Mouse (Mus musculus) liver, adult 2 months (tissue): Measurements from ENCODE around the gene Snrpa1. TPM values are rescaled to one million over a fixed set of nuclear protein-coding genes. Genes with fewer than 3 reads are reported as not detected.

ENCODE experiments used
- DNase-seq: peaks from one replicate; pipeline ENCODE4 v3.0.0-alpha.2; 2011; ENCODE audit warnings: low read depth, low spot score; ENCODE audit errors: extremely low read depth
- H3K27ac ChIP-seq: fragments of 200-500 bp; replicated peaks from 2 replicates; pipeline ENCODE4 v1.5.1; 2012; ENCODE audit warnings: low read depth, mild to moderate bottlenecking, control low read depth, inconsistent platforms, low read length; ENCODE audit not compliant: insufficient read depth
- H3K27me3 ChIP-seq: fragments of 200-500 bp; 2 replicates; pipeline ENCODE4 v1.6.1; 2012; ENCODE audit warnings: mild to moderate bottlenecking, moderate library complexity, low read length, inconsistent platforms; ENCODE audit not compliant: control insufficient read depth, insufficient read depth
- H3K36me3 ChIP-seq: fragments of 200-500 bp; 2 replicates; pipeline ENCODE4 v1.6.1; 2012; ENCODE audit warnings: low read length, inconsistent platforms; ENCODE audit not compliant: control insufficient read depth, insufficient read depth
- H3K4me1 ChIP-seq: fragments of 200-500 bp; 2 replicates; pipeline ENCODE4 v1.6.1; 2011; ENCODE audit warnings: low read length; ENCODE audit not compliant: control insufficient read depth, insufficient read depth
- H3K4me3 ChIP-seq: fragments of 200-500 bp; 2 replicates; pipeline ENCODE4 v1.5.1; 2011; ENCODE audit warnings: low read depth, mild to moderate bottlenecking, control low read depth, low read length, moderate library complexity; ENCODE audit not compliant: insufficient read depth
- H3K79me2 ChIP-seq: fragments of 200-500 bp; 2 replicates; pipeline ENCODE4 v1.6.1; 2012; ENCODE audit warnings: inconsistent platforms, mild to moderate bottlenecking, low read length, moderate library complexity; ENCODE audit not compliant: control insufficient read depth, insufficient read depth
- H3K9ac ChIP-seq: fragments of 200-500 bp; 2 replicates; pipeline ENCODE4 v1.6.1; 2012; ENCODE audit warnings: low read depth, mild to moderate bottlenecking, control low read depth, inconsistent platforms, low read length
- CTCF ChIP-seq: fragments of 200-500 bp; IDR thresholded peaks from 2 replicates; pipeline ENCODE4 v1.5.1; 2011; ENCODE audit warnings: low read depth, low read length, control low read depth
- POLR2A ChIP-seq: fragments of 200-500 bp; IDR thresholded peaks from 2 replicates; pipeline ENCODE4 v1.6.1; 2011; ENCODE audit warnings: low read length, control low read depth; ENCODE audit not compliant: insufficient read depth; ENCODE audit errors: extremely low read depth
- WGBS: fragments of 180-500 bp; shearing (Covaris S2); methylation state at CpG from one replicate; pipeline ENCODE4 v1.1.7; 2018; 5-methylcytosine and 5-hydroxymethylcytosine counted together
- polyA plus RNA-seq: library from polyadenylated mRNA; depleted of rRNA; stranded (reverse); fragments of >200 nt; gene quantifications from 2 replicates; pipeline ENCODE4 v1.2.3, GENCODE M21; 2012
- total RNA-seq: library from RNA; depleted of rRNA; stranded (reverse); fragments of >200 nt; gene quantifications from 2 replicates; pipeline ENCODE4 v1.2.3, GENCODE M21; 2014

Snrpa1 gene
- total and polyA plus RNA-seq, 2 experiments = 9.8 to 18.9 TPM

DNA sequence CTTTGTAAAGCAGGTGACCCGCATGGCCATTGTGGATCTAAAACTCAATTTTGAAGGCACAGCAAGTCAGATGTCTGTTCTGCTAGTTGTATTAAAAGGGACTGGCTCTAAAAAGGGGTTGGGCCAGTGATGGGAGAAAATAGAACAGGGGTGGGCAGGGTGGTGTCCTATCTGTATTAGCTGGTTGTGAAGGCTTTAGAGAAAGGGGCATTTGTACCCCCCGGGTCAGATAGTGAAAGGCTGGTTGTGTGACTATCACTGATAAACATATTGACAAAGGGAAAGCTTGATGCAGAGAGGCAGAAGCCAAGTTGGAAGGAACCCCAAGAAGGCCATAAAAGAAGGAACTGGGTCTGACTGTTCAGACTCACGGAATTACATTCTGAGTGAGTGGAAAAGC is 54.8 kb downstream of the Snrpa1 start:
- 88% methylated on average over 3 of the region's 3 CpGs for WGBS
- peaks cover 2% of the 10 kb centered on the region for H3K4me1 ChIP-seq

DNA sequence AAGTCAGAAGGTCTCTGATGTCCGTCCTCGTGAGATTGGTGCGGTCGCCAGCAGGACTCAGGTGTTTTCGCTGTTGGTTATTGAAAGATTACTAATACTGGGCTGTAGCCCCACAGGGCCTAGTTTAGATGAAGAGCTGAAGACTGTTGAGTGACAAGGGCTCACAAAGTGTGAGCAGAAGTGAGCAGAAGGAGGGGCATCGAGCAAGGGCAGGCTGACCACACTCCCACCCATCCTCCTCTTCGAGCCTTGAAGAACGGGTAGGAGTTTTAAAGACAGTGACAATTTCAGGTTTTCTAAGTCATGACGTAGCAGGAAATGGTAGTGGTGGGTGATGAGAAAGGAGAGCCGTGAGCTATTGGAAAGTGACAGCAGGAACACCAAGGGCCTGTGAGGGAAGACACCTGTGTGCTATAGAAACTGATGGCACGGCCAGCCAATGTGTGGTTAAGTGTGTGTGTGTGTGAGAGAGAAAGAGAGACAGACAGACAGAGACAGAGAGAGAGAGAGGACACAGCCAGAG is 57.1 kb downstream of the Snrpa1 start:
- peaks cover 9% of the 10 kb centered on the region; the same call in 1 of the 2 replicates for H3K79me2 ChIP-seq
- H3K9ac ChIP-seq = no peak overlapping the region
- H3K4me3 ChIP-seq = no peak overlapping the region
- TF ChIP-seq POLR2A = no peak
- no peak for TF ChIP-seq CTCF
- H3K4me1 ChIP-seq = no peaks in the 10 kb centered on the region; the same call in none of the 2 replicates
- H3K36me3 ChIP-seq = no peaks in the 10 kb centered on the region
- 90% methylated on average over 11 of the region's 11 CpGs for WGBS
- no peak for DNase-seq
- no peak overlapping the region for H3K27ac ChIP-seq
- no peaks in the 10 kb centered on the region for H3K27me3 ChIP-seq

More for the DNA sequence above, 54.8 kb downstream of the Snrpa1 start:
- Histone ChIP-seq H3K27ac (no peak overlapping the region), H3K9ac (no peak overlapping the region), H3K36me3 (no peaks in the 10 kb centered on the region), H3K27me3 (0 out of 2 replicates have a peak, but pooled peaks cover 4% of the 10 kb centered on the region), H3K79me2 (peaks cover 14% of the 10 kb centered on the region; the same call in 1 of the 2 replicates), H3K4me3 (no peak overlapping the region)
- TF ChIP-seq POLR2A (no peak), CTCF (no peak)
- DNase-seq = no peak

DNA sequence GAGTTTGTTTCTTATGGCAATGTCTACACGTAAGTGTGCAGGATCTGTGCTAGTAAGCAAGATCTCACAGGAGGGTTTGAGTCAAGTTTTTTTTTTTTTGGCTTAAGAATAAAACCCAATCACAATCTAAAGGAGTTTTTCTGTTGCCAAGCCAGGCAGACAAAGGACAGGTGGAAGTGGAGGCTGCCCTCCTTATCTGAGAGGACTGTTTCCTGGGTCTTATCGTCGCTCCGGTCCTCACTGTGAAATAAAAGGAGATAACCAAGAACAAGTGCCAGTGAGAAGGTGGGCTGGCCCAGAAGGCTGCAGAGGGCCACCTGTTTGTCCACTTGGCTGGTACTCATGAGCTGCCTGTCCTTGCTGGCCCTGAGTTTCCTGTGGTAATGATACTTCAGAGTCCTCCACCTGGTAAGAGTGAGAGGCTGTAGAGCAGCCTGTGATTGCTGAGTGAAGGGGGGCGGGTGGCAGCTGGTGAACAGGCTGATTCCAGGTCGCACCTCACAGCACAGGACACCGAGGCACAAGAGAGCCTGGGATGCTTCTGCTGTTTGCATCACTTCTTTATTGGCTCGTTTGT is 58.2 kb downstream of the Snrpa1 start:
- no peaks in the 10 kb centered on the region; the same call in 1 of the 2 replicates for H3K4me1 ChIP-seq

DNA sequence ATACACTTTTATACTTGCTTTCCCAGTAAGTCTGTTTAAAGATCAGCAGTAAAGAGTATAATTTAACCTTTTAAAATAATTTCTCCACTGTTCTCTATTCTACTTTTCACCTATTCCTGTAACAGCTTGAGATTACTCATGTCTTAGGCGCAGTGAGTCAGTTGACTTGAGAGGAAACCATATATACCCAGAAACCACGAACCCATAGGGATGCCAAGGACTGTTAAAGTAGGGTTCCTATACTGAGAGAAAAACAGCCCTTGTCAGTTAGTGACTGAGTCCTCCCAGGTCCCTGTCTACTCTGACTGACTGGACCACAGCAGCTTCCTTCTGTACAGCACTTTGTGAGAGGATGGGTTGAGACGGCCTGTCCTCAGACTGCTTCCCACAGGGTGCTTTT is 59.2 kb downstream of the Snrpa1 start:
- no peaks in the 10 kb centered on the region; the same call in 1 of the 2 replicates for H3K4me1 ChIP-seq
- no peak for DNase-seq
- H3K4me3 ChIP-seq = no peak overlapping the region
- WGBS = 87% methylated on average over 3 of the region's 3 CpGs
- H3K9ac ChIP-seq = no peak overlapping the region
- H3K27me3 ChIP-seq = no peaks in the 10 kb centered on the region
- H3K79me2 ChIP-seq = peaks cover 9% of the 10 kb centered on the region; the same call in 1 of the 2 replicates
- H3K36me3 ChIP-seq = no peaks in the 10 kb centered on the region
- TF ChIP-seq POLR2A = no peak
- no peak for TF ChIP-seq CTCF
- H3K27ac ChIP-seq = no peak overlapping the region

More for the DNA sequence above, 58.2 kb downstream of the Snrpa1 start:
- Histone ChIP-seq H3K27ac (no peak overlapping the region), H3K79me2 (peaks cover 9% of the 10 kb centered on the region; the same call in 1 of the 2 replicates), H3K27me3 (no peaks in the 10 kb centered on the region), H3K36me3 (no peaks in the 10 kb centered on the region), H3K9ac (no peak overlapping the region), H3K4me3 (no peak overlapping the region)
- DNase-seq = no peak
- no peak for TF ChIP-seq CTCF
- 76% methylated on average over 8 of the region's 8 CpGs for WGBS

DNA sequence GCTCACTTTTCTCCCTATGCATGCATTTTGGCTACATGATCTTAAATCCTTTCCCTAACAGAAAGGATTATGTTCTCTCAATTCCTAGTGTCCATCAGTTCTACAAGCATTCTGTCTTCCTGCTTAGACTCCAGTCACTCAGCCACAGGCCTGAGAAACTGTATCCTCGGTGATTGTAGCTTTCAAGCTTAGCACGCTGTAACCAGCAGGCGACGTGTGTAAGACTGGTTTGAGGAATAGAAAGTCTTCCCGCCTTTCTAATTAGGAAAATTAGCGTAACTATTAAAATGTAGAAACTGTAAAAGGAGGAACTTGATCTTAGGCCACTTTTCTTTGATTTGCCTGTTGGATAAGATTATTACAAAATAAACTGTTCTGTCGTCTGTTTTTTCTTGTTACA is 60.0 kb downstream of the Snrpa1 start:
- no peak for DNase-seq
- no peak overlapping the region for H3K4me3 ChIP-seq
- no peaks in the 10 kb centered on the region for H3K36me3 ChIP-seq
- H3K79me2 ChIP-seq = peaks cover 9% of the 10 kb centered on the region; the same call in 1 of the 2 replicates
- H3K27me3 ChIP-seq = no peaks in the 10 kb centered on the region
- no peaks in the 10 kb centered on the region; the same call in 1 of the 2 replicates for H3K4me1 ChIP-seq
- TF ChIP-seq CTCF = no peak
- no peak for TF ChIP-seq POLR2A
- no peak overlapping the region for H3K27ac ChIP-seq
- no peak overlapping the region for H3K9ac ChIP-seq
- 82% methylated on average over 7 of the region's 7 CpGs for WGBS

DNA sequence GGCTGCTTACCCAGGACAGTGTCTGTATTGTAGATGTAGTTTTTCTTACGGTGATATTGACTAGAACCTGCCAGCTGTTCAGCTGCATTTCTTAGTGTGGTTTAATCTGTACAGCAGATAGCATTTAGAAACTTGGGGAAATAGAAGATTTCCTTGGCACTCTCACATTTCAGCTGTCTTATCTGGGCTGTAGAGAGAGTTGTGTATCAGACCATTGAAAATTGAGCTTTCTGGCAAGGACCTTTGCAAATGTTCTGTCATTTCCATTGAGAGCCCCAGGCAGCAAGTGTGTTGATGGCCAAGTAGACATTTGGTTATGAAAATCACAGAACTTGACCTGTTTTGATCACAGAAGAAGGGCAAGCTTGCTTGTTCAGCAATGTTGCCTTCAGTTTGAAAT is 61.3 kb downstream of the Snrpa1 start:
- WGBS = 74% methylated on average over 1 of the region's 1 CpGs
- H3K4me1 ChIP-seq = no peaks in the 10 kb centered on the region; the same call in 1 of the 2 replicates

More for the DNA sequence above, 61.3 kb downstream of the Snrpa1 start:
- H3K27ac ChIP-seq = no peak overlapping the region
- TF ChIP-seq CTCF = no peak
- no peak for TF ChIP-seq POLR2A
- H3K4me3 ChIP-seq = no peak overlapping the region
- H3K9ac ChIP-seq = no peak overlapping the region
- no peak for DNase-seq
- H3K79me2 ChIP-seq = peaks cover 5% of the 10 kb centered on the region; the same call in 1 of the 2 replicates
- no peaks in the 10 kb centered on the region for H3K36me3 ChIP-seq
- no peaks in the 10 kb centered on the region for H3K27me3 ChIP-seq
